Comparison of ENCODE assay signal across 24 mouse cellular contexts in the genomic region with DNA sequence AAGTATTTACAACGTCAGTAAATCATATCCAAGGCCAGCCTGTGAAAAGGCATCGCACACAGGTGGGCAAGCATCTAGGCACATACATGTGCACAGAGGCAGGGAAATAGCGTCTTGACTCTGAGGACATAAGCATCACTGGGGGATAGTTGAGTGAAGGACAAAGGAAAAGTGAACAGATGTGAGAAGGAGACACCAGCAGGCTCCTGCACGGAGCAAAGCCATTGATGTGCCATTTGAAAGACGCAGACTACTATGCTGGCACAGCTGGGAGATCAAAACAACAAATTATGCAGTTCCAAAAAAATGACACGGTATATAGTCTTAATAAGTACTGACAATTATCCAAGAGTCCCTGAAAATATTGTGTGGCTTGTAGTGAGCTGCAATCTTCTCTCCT. TPM values are rescaled to one million over a fixed set of nuclear protein-coding genes. Genes with fewer than 3 reads are reported as not detected.
"Had no signal": no experiment of that assay in that cellular context is flagged by ENCODE, and none has a peak within 500 bp of the region (broad histone marks: within the 10 kb centered on the region; RNA-seq: fewer than 3 reads in every experiment).

No protein-coding gene starts in this region.

- H3K27ac ChIP-seq: liver, embryonic 13.5 days; liver, embryonic 15.5 days; midbrain, embryonic 10.5 days; neural tube, embryonic 13.5 days; neural tube, embryonic 15.5 days had no signal

- H3K27me3 ChIP-seq: liver, embryonic 13.5 days; neural tube, embryonic 13.5 days; neural tube, embryonic 15.5 days had no signal

- H3K9ac ChIP-seq: liver, embryonic 13.5 days; liver, embryonic 15.5 days; lung, embryonic 14.5 days; neural tube, embryonic 13.5 days; neural tube, embryonic 15.5 days had no signal

- H3K4me2 ChIP-seq: liver, embryonic 13.5 days; liver, embryonic 15.5 days; lung, embryonic 14.5 days; neural tube, embryonic 13.5 days; neural tube, embryonic 15.5 days had no signal

- H3K4me3 ChIP-seq: liver, embryonic 13.5 days; liver, embryonic 15.5 days; midbrain, embryonic 10.5 days; myocyte; neural tube, embryonic 13.5 days; neural tube, embryonic 15.5 days had no signal

- H3K9me3 ChIP-seq: liver, embryonic 13.5 days; liver, embryonic 15.5 days; midbrain, embryonic 10.5 days; neural tube, embryonic 13.5 days; neural tube, embryonic 15.5 days had no signal

- H3K4me1 ChIP-seq: midbrain, embryonic 10.5 days; neural tube, embryonic 13.5 days; neural tube, embryonic 15.5 days had no signal

- DNase-seq: liver, embryonic 13.5 days; lung, adult 18-20 months; lung, embryonic 14.5 days; lung, postnatal 10 days; lung, postnatal 4 days; retina, postnatal 1 day; right cerebral cortex, adult 18-20 months; right cerebral cortex, postnatal 25 days; right cerebral cortex, postnatal 4 days; spleen, adult 18-20 months; thymus, adult 18-20 months; thymus, postnatal 14 days; thymus, postnatal 36 days had no signal

- H3K36me3 ChIP-seq: liver, embryonic 13.5 days; liver, embryonic 15.5 days; midbrain, embryonic 10.5 days; neural tube, embryonic 13.5 days; neural tube, embryonic 15.5 days had no signal

RNA-seq across cellular contexts. Expression of gene Pon1, which starts 6.2 kb away (rescaled TPM):
- total RNA-seq: megakaryocyte, adult 5-6 weeks; megakaryocyte-erythroid progenitor cell, adult 5-6 weeks had no signal
- polyA plus RNA-seq: lung, embryonic 14.5 days; midbrain, embryonic 10.5 days; myocyte; neural tube, embryonic 11.5 days; neural tube, embryonic 13.5 days; neural tube, embryonic 15.5 days; small intestine, adult 2 months; stomach, embryonic 14.5 days; thymus, postnatal 0 days had no signal
